Mouse (Mus musculus) kidney, embryonic 14.5 days (tissue): ENCODE results near the gene Insl5. TPM values are rescaled to one million over a fixed set of nuclear protein-coding genes. Genes with fewer than 3 reads are reported as not detected.

Experiments used
- ATAC-seq: fragments of 200-750 bp; cut with Nextera tagmentation; 2 replicates; pipeline ENCODE4 v1.8.0; 2017; ENCODE audit warnings: moderate number of reproducible peaks, mild to moderate bottlenecking, moderate TSS enrichment, moderate library complexity; ENCODE audit not compliant: low FRiP score, low TSS enrichment
- H3K27ac ChIP-seq: fragments of 300-500 bp; sonication (generic); 2 replicates; pipeline ENCODE4 v1.5.1; 2014; ENCODE audit warnings: low read depth, mild to moderate bottlenecking, low read length, moderate library complexity, mixed read lengths
- H3K27me3 ChIP-seq: fragments of 300-500 bp; sonication (generic); 2 replicates; pipeline ENCODE4 v1.6.1; 2014; ENCODE audit warnings: mild to moderate bottlenecking, low read length; ENCODE audit not compliant: control insufficient read depth, insufficient read depth
- H3K36me3 ChIP-seq: fragments of 300-500 bp; sonication (generic); 2 replicates; pipeline ENCODE4 v1.6.1; 2014; ENCODE audit warnings: low read length, mixed read lengths; ENCODE audit not compliant: control insufficient read depth, insufficient read depth
- H3K4me1 ChIP-seq: fragments of 300-500 bp; sonication (generic); 2 replicates; pipeline ENCODE4 v1.6.1; 2014; ENCODE audit warnings: low read length, mixed read lengths; ENCODE audit not compliant: control insufficient read depth, insufficient read depth
- H3K4me2 ChIP-seq: fragments of 300-500 bp; sonication (generic); replicated peaks from 2 replicates; pipeline ENCODE4 v1.6.1; 2014; ENCODE audit warnings: low read depth, mild to moderate bottlenecking, low read length
- H3K4me3 ChIP-seq: fragments of 300-500 bp; sonication (generic); 2 replicates; pipeline ENCODE4 v1.5.1; 2014; ENCODE audit warnings: mild to moderate bottlenecking, low read length
- H3K9ac ChIP-seq: fragments of 300-500 bp; sonication (generic); 2 replicates; pipeline ENCODE4 v1.6.1; 2014; ENCODE audit warnings: low read depth, mild to moderate bottlenecking, low read length, moderate library complexity
- H3K9me3 ChIP-seq: fragments of 300-500 bp; sonication (generic); 2 replicates; pipeline ENCODE4 v1.6.1; 2016; ENCODE audit warnings: low read length; ENCODE audit not compliant: control insufficient read depth
- WGBS: fragments of 180-500 bp; shearing (Covaris S2); extraction: QIAGEN DNeasy Blood & Tissue Kit; methylation state at CpG from one replicate; pipeline ENCODE4 v1.1.7; 2014; 5-methylcytosine and 5-hydroxymethylcytosine counted together
- polyA plus RNA-seq: library from polyadenylated mRNA; unstranded; fragments of >200 nt; fragmentation: Nextera tagmentation; extraction: Ambion mirVana; gene quantifications from 2 replicates; pipeline ENCODE4 v1.2.1, GENCODE M21; 2014

The Insl5 gene
- polyA plus RNA-seq, 1 experiment from 2014 or later, result not detected

- Histone ChIP-seq H3K27ac (no peak overlapping the region), H3K27me3 (no peaks in the 10 kb centered on the region), H3K4me3 (no peak overlapping the region), H3K9me3 (no peaks in the 10 kb centered on the region), H3K4me2 (no peak overlapping the region), H3K4me1 (no peaks in the 10 kb centered on the region), H3K9ac (no peak overlapping the region), H3K36me3 (no peaks in the 10 kb centered on the region)
- ATAC-seq, result no peak
- 82% methylated on average over 3 of the region's 3 CpGs for WGBS
Measured at GRCm38 (mm10) chr4:102972071-102972470, 54.6 kb downstream of the Insl5 start.

- H3K9ac ChIP-seq, result no peak overlapping the region
- H3K9me3 ChIP-seq, result no peaks in the 10 kb centered on the region
- H3K27ac ChIP-seq, result no peak overlapping the region
- no peak overlapping the region for H3K4me3 ChIP-seq
- ATAC-seq, result no peak
- no peaks in the 10 kb centered on the region for H3K36me3 ChIP-seq
- H3K27me3 ChIP-seq, result no peaks in the 10 kb centered on the region
- H3K4me1 ChIP-seq, result no peaks in the 10 kb centered on the region
- 75% methylated on average over 5 of the region's 5 CpGs for WGBS
- H3K4me2 ChIP-seq, result no peak overlapping the region
Measured at GRCm38 (mm10) chr4:102971159-102971558, 55.5 kb downstream of the Insl5 start.

- no peaks in the 10 kb centered on the region for H3K27me3 ChIP-seq
- no peak for ATAC-seq
- H3K9ac ChIP-seq, result no peak overlapping the region
- no peak overlapping the region for H3K4me2 ChIP-seq
- WGBS, result 93% methylated on average over 5 of the region's 5 CpGs
- no peaks in the 10 kb centered on the region for H3K9me3 ChIP-seq
- no peak overlapping the region for H3K4me3 ChIP-seq
- no peaks in the 10 kb centered on the region for H3K4me1 ChIP-seq
- H3K27ac ChIP-seq, result no peak overlapping the region
- H3K36me3 ChIP-seq, result no peaks in the 10 kb centered on the region
Measured at GRCm38 (mm10) chr4:102969599-102969998, 57.0 kb downstream of the Insl5 start.

Other genes with a start within 250 kb of the Insl5 start
- gene Tctex1d1, start 48.2 kb downstream of the Insl5 start, polyA plus RNA-seq, result 0.58 and 0.76 TPM in 2 replicates
- gene Mier1, start 87.5 kb upstream of the Insl5 start, polyA plus RNA-seq, result 38.9 and 54.5 TPM in 2 replicates
- 3.2 and 4.9 TPM in 2 replicates for gene Wdr78, start 87.7 kb upstream of the Insl5 start, polyA plus RNA-seq
- 7.2 and 11.8 TPM in 2 replicates for gene Slc35d1, start 188.3 kb upstream of the Insl5 start, polyA plus RNA-seq